Mouse (Mus musculus): ENCODE data around the gene Mras. TPM values are rescaled to one million over a fixed set of nuclear protein-coding genes. Genes with fewer than 3 reads are reported as not detected.

Gene Mras
- polyA plus RNA-seq, 1 experiment, result 6.0 TPM

DNA sequence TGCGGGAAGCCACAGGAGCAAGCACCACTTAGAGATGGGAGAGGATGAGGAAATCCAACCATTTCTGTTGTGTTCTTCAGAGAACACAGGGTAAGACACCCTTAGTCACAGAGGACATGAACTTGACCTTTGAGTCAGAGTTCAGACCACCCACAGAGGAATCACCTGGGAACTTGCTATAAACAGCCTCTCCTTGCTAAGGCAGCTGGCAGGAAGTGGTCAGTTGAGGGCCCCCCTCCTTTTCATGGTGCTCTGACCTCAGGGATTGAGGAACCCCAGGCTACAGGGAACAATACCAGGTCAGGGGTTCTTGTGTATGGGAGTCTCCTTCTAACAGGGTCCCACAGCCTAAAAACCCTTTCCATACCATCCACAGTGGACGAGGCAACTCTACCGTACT lies 20.4 kb downstream of the Mras start:
- no peak overlapping the region for H3K4me3 ChIP-seq (ENCODE audit: low read depth, low read length)
- H3K9ac ChIP-seq (ENCODE audit: low read depth, poor library complexity, severe bottlenecking), result no peak overlapping the region
- H3K27ac ChIP-seq (ENCODE audit: insufficient read depth, low read length), result peak overlapping the region; percentile 75
- H3K4me1 ChIP-seq (ENCODE audit: control insufficient read depth, insufficient read depth, low read length), result peaks cover 10% of the 10 kb centered on the region
- H3K36me3 ChIP-seq (ENCODE audit: control insufficient read depth, insufficient read depth, low read length, poor library complexity, severe bottlenecking), result no peaks in the 10 kb centered on the region
- no peaks in the 10 kb centered on the region for H3K27me3 ChIP-seq (ENCODE audit: control insufficient read depth, insufficient read depth, low read length, poor library complexity, severe bottlenecking)
- no peak for TF ChIP-seq POLR2A (IDR thresholded peaks at IDR 0.05; ENCODE audit: insufficient read depth, low read length)
- TF ChIP-seq EP300 (IDR thresholded peaks at IDR 0.05; ENCODE audit: insufficient read depth, low read depth, low read length), result peak; percentile 75; the same call in 1 of the 2 replicates
- H3K9me3 ChIP-seq (replicated peaks; ENCODE audit: control insufficient read depth, insufficient read depth, low read length, poor library complexity, severe bottlenecking), result no peaks in the 10 kb centered on the region

DNA sequence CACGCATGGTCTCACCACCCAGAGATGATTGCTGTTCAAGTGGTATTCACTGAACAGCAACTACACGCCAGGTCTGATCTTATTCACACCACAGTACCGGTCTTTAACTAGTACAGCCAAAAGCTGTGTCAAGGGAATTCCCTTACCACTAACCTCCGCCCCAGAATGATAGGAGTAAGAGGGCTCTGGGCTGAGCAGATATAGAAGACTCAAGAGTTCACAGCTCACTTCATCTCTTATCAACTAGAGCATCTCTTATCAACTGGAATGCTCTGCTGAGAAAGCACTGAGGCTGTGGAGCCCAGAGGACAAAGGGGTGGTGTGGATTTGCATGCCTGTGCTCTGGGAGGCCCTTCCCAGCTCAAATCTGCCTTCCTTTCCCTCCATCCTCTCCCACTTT lies 25.4 kb downstream of the Mras start:
- Histone ChIP-seq H3K4me3 (ENCODE audit: low read depth, low read length) (no peak overlapping the region), H3K27ac (ENCODE audit: insufficient read depth, low read length) (peak overlapping the region; percentile 49), H3K9me3 (replicated peaks; ENCODE audit: control insufficient read depth, insufficient read depth, low read length, poor library complexity, severe bottlenecking) (no peaks in the 10 kb centered on the region), H3K9ac (ENCODE audit: low read depth, poor library complexity, severe bottlenecking) (no peak overlapping the region), H3K4me1 (ENCODE audit: control insufficient read depth, insufficient read depth, low read length) (peaks cover 1% of the 10 kb centered on the region), H3K36me3 (ENCODE audit: control insufficient read depth, insufficient read depth, low read length, poor library complexity, severe bottlenecking) (no peaks in the 10 kb centered on the region), H3K27me3 (ENCODE audit: control insufficient read depth, insufficient read depth, low read length, poor library complexity, severe bottlenecking) (no peaks in the 10 kb centered on the region)
- TF ChIP-seq POLR2A (IDR thresholded peaks at IDR 0.05; ENCODE audit: insufficient read depth, low read length), result no peak
- TF ChIP-seq CTCF (IDR thresholded peaks at IDR 0.05; ENCODE audit: low read depth, low read length), result no peak
- no peak for TF ChIP-seq EP300 (IDR thresholded peaks at IDR 0.05; ENCODE audit: insufficient read depth, low read depth, low read length)

DNA sequence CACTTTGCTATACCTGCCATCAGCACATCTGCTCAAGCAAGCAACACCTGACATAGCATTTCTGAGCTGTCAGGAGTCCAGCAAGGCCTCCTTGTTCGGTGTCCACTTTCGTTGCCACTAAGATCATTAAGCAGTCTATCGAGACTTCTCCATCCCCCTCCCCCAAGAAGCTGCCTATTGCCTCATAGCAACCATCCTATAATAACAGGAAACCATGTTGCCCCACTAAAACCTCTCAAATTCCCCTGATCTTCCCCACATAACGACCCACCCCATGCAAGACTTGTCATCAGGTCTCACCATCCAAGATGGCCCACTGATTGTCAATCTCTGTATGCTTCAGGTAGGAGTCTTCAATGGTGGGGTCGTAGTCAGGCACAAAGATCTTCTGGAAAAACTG lies 26.1 kb downstream of the Mras start:
- Histone ChIP-seq H3K36me3 (ENCODE audit: control insufficient read depth, insufficient read depth, low read length, poor library complexity, severe bottlenecking) (no peaks in the 10 kb centered on the region), H3K27ac (ENCODE audit: insufficient read depth, low read length) (no peak overlapping the region), H3K9me3 (replicated peaks; ENCODE audit: control insufficient read depth, insufficient read depth, low read length, poor library complexity, severe bottlenecking) (no peaks in the 10 kb centered on the region), H3K27me3 (ENCODE audit: control insufficient read depth, insufficient read depth, low read length, poor library complexity, severe bottlenecking) (no peaks in the 10 kb centered on the region), H3K4me3 (ENCODE audit: low read depth, low read length) (no peak overlapping the region), H3K4me1 (ENCODE audit: control insufficient read depth, insufficient read depth, low read length) (peaks cover 1% of the 10 kb centered on the region), H3K9ac (ENCODE audit: low read depth, poor library complexity, severe bottlenecking) (no peak overlapping the region)
- TF ChIP-seq POLR2A (IDR thresholded peaks at IDR 0.05; ENCODE audit: insufficient read depth, low read length), result no peak
- no peak for TF ChIP-seq EP300 (IDR thresholded peaks at IDR 0.05; ENCODE audit: insufficient read depth, low read depth, low read length)
- TF ChIP-seq CTCF (IDR thresholded peaks at IDR 0.05; ENCODE audit: low read depth, low read length), result no peak

DNA sequence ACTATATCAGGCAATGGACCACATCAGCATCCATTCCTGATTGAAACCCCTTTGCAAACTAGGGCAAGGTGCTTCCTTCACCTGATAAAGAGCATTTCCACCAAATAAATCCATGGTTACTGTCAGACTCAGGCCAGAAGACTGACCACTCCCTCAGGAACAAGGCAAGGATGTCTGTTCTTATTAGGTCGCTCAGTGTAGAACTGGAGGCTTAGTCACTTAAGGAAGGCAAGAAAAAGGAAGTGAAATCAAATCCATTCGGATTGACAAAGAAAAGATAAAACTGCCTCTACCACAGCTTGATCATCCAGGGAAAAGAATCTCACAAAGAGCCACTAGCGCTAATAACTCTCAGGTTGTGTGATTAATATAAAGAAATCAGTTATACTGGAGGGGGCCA lies 27.9 kb downstream of the Mras start:
- H3K9me3 ChIP-seq (replicated peaks; ENCODE audit: control insufficient read depth, insufficient read depth, low read length, poor library complexity, severe bottlenecking), result no peaks in the 10 kb centered on the region
- H3K4me3 ChIP-seq (ENCODE audit: low read depth, low read length), result no peak overlapping the region
- no peak overlapping the region for H3K27ac ChIP-seq (ENCODE audit: insufficient read depth, low read length)
- TF ChIP-seq CTCF (IDR thresholded peaks at IDR 0.05; ENCODE audit: low read depth, low read length) (no peak), POLR2A (IDR thresholded peaks at IDR 0.05; ENCODE audit: insufficient read depth, low read length) (no peak), EP300 (IDR thresholded peaks at IDR 0.05; ENCODE audit: insufficient read depth, low read depth, low read length) (no peak)
- H3K36me3 ChIP-seq (ENCODE audit: control insufficient read depth, insufficient read depth, low read length, poor library complexity, severe bottlenecking), result no peaks in the 10 kb centered on the region
- H3K27me3 ChIP-seq (ENCODE audit: control insufficient read depth, insufficient read depth, low read length, poor library complexity, severe bottlenecking), result no peaks in the 10 kb centered on the region
- no peak overlapping the region for H3K9ac ChIP-seq (ENCODE audit: low read depth, poor library complexity, severe bottlenecking)
- H3K4me1 ChIP-seq (ENCODE audit: control insufficient read depth, insufficient read depth, low read length), result no peaks in the 10 kb centered on the region

DNA sequence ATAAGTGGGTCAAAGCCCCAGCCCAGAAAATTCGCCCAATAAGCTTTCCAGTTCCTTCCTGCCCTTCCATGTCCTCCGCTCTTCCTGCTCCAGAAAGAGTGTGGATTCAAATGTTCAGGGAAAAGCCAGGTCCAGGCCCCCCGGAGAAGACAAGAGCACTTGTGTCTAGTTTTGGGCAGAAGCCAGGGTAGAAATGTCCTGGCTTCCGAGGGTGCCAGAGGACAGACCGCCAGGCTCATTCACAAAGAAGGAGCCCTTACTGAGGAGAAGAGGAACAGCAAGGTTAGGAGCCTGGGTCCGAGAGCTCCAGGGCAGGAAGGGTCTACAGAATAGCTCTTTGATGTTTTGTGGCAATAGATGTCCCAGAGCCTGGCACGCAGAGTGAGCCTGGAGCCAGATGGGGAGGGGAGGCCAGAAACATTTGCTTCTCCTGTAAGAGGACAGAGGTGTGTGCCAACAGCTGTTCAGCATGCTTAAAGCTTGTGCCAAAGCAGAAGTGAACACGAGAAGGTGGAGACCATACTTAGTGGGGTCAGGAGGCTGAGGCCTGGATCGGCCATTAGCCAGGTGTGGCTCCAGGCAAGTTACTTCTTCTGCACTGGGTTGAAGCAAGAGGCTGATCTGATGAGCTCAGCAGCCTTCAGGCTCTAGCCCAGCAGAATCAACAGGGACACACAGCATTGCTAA lies 35.8 kb downstream of the Mras start:
- Histone ChIP-seq H3K36me3 (ENCODE audit: control insufficient read depth, insufficient read depth, low read length, poor library complexity, severe bottlenecking) (no peaks in the 10 kb centered on the region), H3K4me1 (ENCODE audit: control insufficient read depth, insufficient read depth, low read length) (peaks cover 2% of the 10 kb centered on the region), H3K27ac (ENCODE audit: insufficient read depth, low read length) (peak overlapping the region; percentile 16), H3K27me3 (ENCODE audit: control insufficient read depth, insufficient read depth, low read length, poor library complexity, severe bottlenecking) (no peaks in the 10 kb centered on the region), H3K4me3 (ENCODE audit: low read depth, low read length) (no peak overlapping the region), H3K9ac (ENCODE audit: low read depth, poor library complexity, severe bottlenecking) (no peak overlapping the region), H3K9me3 (replicated peaks; ENCODE audit: control insufficient read depth, insufficient read depth, low read length, poor library complexity, severe bottlenecking) (no peaks in the 10 kb centered on the region)
- no peak for TF ChIP-seq CTCF (IDR thresholded peaks at IDR 0.05; ENCODE audit: low read depth, low read length)
- TF ChIP-seq POLR2A (IDR thresholded peaks at IDR 0.05; ENCODE audit: insufficient read depth, low read length), result no peak
- no peak for TF ChIP-seq EP300 (IDR thresholded peaks at IDR 0.05; ENCODE audit: insufficient read depth, low read depth, low read length)

DNA sequence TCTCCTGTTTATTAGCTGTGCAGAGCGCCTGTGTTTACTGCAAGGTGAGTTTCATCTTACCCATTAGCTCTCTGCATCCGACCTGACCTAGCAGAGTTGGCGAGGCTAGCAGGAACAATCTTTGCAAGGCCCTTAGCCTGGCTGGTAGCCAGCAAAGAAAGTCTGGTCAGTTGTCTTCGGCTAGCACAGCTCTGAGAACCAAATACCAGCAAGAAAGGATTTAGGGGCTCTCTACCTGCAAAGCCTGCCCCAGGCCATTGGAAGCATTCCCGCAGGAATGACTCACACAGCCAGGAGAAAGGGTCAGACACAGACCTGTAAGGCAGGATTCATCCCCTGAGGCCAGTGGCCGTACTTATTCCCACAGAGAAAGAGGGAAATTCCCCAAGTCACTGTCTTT lies 36.4 kb downstream of the Mras start:
- Histone ChIP-seq H3K9ac (ENCODE audit: low read depth, poor library complexity, severe bottlenecking) (no peak overlapping the region), H3K36me3 (ENCODE audit: control insufficient read depth, insufficient read depth, low read length, poor library complexity, severe bottlenecking) (no peaks in the 10 kb centered on the region), H3K4me1 (ENCODE audit: control insufficient read depth, insufficient read depth, low read length) (peaks cover 2% of the 10 kb centered on the region), H3K27ac (ENCODE audit: insufficient read depth, low read length) (peak overlapping the region; percentile 16; the same call in 1 of the 2 replicates), H3K27me3 (ENCODE audit: control insufficient read depth, insufficient read depth, low read length, poor library complexity, severe bottlenecking) (no peaks in the 10 kb centered on the region), H3K4me3 (ENCODE audit: low read depth, low read length) (no peak overlapping the region), H3K9me3 (replicated peaks; ENCODE audit: control insufficient read depth, insufficient read depth, low read length, poor library complexity, severe bottlenecking) (no peaks in the 10 kb centered on the region)
- TF ChIP-seq CTCF (IDR thresholded peaks at IDR 0.05; ENCODE audit: low read depth, low read length) (no peak), EP300 (IDR thresholded peaks at IDR 0.05; ENCODE audit: insufficient read depth, low read depth, low read length) (peak; percentile 67; the same call in 1 of the 2 replicates)

Measured in ES-Bruce4 (cell line).